Mouse (Mus musculus): ENCODE results near the gene Hecw2. TPM values are rescaled to one million over a fixed set of nuclear protein-coding genes. Genes with fewer than 3 reads are reported as not detected.

Hecw2 gene
- polyA plus RNA-seq, 1 experiment from 2014 or later: 1.7 TPM

GRCm38 (mm10) chr1:53820041-53820632, 374.8 kb downstream of the Hecw2 start:
- no peak for ATAC-seq (ENCODE audit: insufficient number of reproducible peaks, low FRiP score, low TSS enrichment, low read depth)
- Histone ChIP-seq H3K4me1 (ENCODE audit: control insufficient read depth, insufficient read depth, low read length) (0 out of 2 replicates have a peak, but pooled peaks cover 4% of the 10 kb centered on the region), H3K27me3 (ENCODE audit: control insufficient read depth, insufficient read depth, low read length) (no peaks in the 10 kb centered on the region), H3K4me2 (ENCODE audit: low read depth, severe bottlenecking) (no peak overlapping the region), H3K27ac (replicated peaks; ENCODE audit: low read depth, low read length) (no peak overlapping the region), H3K36me3 (ENCODE audit: control insufficient read depth, insufficient read depth, low read length) (no peaks in the 10 kb centered on the region), H3K9me3 (ENCODE audit: control insufficient read depth, low read length) (no peaks in the 10 kb centered on the region), H3K4me3 (ENCODE audit: low read depth, low read length) (no peak overlapping the region), H3K9ac (ENCODE audit: low read length) (no peak overlapping the region)
- WGBS: 89% methylated on average over 5 of the region's 5 CpGs
- DNase-seq (ENCODE audit: low spot score): no peak

- Histone ChIP-seq H3K27me3 (ENCODE audit: control insufficient read depth, insufficient read depth, low read length) (no peaks in the 10 kb centered on the region), H3K27ac (replicated peaks; ENCODE audit: low read depth, low read length) (no peak overlapping the region), H3K4me1 (ENCODE audit: control insufficient read depth, insufficient read depth, low read length) (0 out of 2 replicates have a peak, but pooled peaks cover 1% of the 10 kb centered on the region), H3K36me3 (ENCODE audit: control insufficient read depth, insufficient read depth, low read length) (no peaks in the 10 kb centered on the region), H3K9me3 (ENCODE audit: control insufficient read depth, low read length) (no peaks in the 10 kb centered on the region), H3K9ac (ENCODE audit: low read length) (no peak overlapping the region), H3K4me2 (ENCODE audit: low read depth, severe bottlenecking) (no peak overlapping the region), H3K4me3 (ENCODE audit: low read depth, low read length) (no peak overlapping the region)
- ATAC-seq (ENCODE audit: insufficient number of reproducible peaks, low FRiP score, low TSS enrichment, low read depth) (no peak), DNase-seq (ENCODE audit: low spot score) (no peak)
- 53% methylated on average over 3 of the region's 3 CpGs for WGBS
Measured at GRCm38 (mm10) chr1:53818072-53818862, 376.7 kb downstream of the Hecw2 start.

DNA sequence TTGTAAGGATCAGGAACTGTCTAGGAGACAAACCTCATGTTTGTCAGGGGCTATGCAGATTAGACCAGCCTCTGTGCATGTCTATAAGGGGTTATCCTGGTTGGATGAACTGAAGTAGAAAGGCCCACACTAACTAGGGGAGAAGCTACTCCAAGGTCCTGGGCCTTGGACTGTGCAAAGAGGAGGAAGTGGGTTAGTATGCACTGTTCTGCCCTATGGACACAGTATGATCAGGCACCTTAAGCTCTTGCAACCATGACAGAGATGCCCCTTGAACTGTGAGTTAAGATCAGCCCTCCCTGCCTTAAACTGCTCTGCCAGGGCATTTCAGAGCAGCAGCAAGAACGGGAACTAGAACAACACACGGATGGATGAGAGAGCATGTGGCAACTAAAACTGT, 378.6 kb downstream of the Hecw2 start:
- 79% methylated on average over 2 of the region's 2 CpGs for WGBS
- Histone ChIP-seq H3K4me2 (ENCODE audit: low read depth, severe bottlenecking) (no peak overlapping the region), H3K36me3 (ENCODE audit: control insufficient read depth, insufficient read depth, low read length) (no peaks in the 10 kb centered on the region), H3K9ac (ENCODE audit: low read length) (no peak overlapping the region), H3K27ac (replicated peaks; ENCODE audit: low read depth, low read length) (no peak overlapping the region), H3K9me3 (ENCODE audit: control insufficient read depth, low read length) (no peaks in the 10 kb centered on the region), H3K4me1 (ENCODE audit: control insufficient read depth, insufficient read depth, low read length) (no peaks in the 10 kb centered on the region), H3K27me3 (ENCODE audit: control insufficient read depth, insufficient read depth, low read length) (no peaks in the 10 kb centered on the region), H3K4me3 (ENCODE audit: low read depth, low read length) (no peak overlapping the region)
- no peak for ATAC-seq (ENCODE audit: insufficient number of reproducible peaks, low FRiP score, low TSS enrichment, low read depth)
- DNase-seq (ENCODE audit: low spot score): no peak

DNA sequence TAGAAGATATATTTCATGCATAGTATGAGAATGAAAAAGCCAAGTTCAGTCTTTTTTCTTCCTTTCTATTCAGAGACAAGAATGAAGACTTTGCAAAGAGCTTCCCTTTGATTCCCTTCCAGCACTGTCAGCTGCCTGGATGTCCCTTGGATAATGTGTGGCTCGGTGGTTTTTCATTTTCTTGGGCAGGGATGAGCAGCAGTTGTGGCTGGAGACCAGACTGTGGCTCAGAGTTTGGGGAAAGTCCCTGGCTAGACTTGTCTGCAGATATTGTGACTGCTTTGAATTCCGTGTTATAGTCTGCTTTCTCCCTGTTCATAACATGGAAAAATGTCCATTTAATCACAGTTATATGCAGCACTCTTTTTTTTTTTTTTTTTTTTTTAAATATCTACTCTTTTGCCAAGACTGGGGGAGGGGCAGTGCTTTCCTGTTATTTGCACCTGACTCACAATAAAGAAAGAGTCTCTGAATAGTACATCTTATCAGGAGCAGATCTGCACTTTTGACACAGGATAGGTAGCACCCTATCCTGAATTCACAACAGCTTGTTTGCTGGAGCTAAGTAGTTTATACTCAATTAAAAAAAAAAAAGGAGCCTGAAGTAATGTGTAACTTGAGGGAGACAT, 380.8 kb downstream of the Hecw2 start:
- no peak for ATAC-seq (ENCODE audit: insufficient number of reproducible peaks, low FRiP score, low TSS enrichment, low read depth)
- Histone ChIP-seq H3K27ac (replicated peaks; ENCODE audit: low read depth, low read length) (no peak overlapping the region), H3K36me3 (ENCODE audit: control insufficient read depth, insufficient read depth, low read length) (no peaks in the 10 kb centered on the region), H3K4me3 (ENCODE audit: low read depth, low read length) (no peak overlapping the region), H3K27me3 (ENCODE audit: control insufficient read depth, insufficient read depth, low read length) (no peaks in the 10 kb centered on the region), H3K4me2 (ENCODE audit: low read depth, severe bottlenecking) (no peak overlapping the region), H3K9ac (ENCODE audit: low read length) (no peak overlapping the region), H3K9me3 (ENCODE audit: control insufficient read depth, low read length) (no peaks in the 10 kb centered on the region), H3K4me1 (ENCODE audit: control insufficient read depth, insufficient read depth, low read length) (no peaks in the 10 kb centered on the region)
- DNase-seq (ENCODE audit: low spot score): no peak
- WGBS: 79% methylated on average over 2 of the region's 2 CpGs

DNA sequence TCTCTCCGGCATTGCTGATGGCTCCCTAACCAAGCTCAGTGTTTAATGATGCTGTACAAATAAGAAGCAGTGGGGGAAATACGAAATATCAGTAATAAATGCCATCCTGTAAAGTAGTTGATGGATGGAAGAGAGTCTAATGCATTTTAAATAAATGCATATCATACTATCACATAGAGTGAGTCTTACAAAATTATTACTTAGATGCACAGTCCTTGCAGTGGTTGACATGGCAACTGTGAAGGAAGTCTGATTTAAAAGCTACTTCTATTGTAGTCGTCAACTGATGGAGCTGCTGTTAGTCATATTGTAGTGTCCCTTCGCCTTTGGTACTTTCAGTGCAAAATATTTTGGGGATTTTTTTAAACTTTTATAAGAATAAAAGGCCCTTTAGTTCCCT, 383.0 kb downstream of the Hecw2 start:
- H3K27ac ChIP-seq (replicated peaks; ENCODE audit: low read depth, low read length): no peak overlapping the region
- 88% methylated on average over 4 of the region's 4 CpGs for WGBS
- H3K36me3 ChIP-seq (ENCODE audit: control insufficient read depth, insufficient read depth, low read length): no peaks in the 10 kb centered on the region
- ATAC-seq (ENCODE audit: insufficient number of reproducible peaks, low FRiP score, low TSS enrichment, low read depth): no peak
- no peak overlapping the region for H3K4me2 ChIP-seq (ENCODE audit: low read depth, severe bottlenecking)
- H3K27me3 ChIP-seq (ENCODE audit: control insufficient read depth, insufficient read depth, low read length): no peaks in the 10 kb centered on the region
- no peak overlapping the region for H3K9ac ChIP-seq (ENCODE audit: low read length)
- no peaks in the 10 kb centered on the region for H3K4me1 ChIP-seq (ENCODE audit: control insufficient read depth, insufficient read depth, low read length)
- no peak for DNase-seq (ENCODE audit: low spot score)
- H3K4me3 ChIP-seq (ENCODE audit: low read depth, low read length): no peak overlapping the region
- H3K9me3 ChIP-seq (ENCODE audit: control insufficient read depth, low read length): no peaks in the 10 kb centered on the region

DNA sequence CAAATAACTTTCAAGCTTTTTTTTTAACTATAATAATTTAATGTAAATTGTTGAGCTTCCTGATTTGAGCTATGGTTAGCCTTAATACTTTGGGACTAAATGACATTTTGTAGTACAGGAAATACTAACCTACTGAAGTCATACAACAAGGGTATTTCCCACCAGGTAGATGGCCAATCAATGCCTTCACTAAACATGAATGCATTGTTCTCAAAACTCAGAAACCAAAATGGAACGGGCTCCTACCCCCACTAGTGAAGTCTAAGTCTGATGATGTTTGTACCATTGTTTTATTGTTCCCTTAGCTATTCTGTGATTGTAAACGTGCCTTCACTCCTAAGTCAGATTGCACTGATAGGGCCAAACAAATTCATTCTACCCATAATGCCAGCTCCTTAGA, 386.7 kb downstream of the Hecw2 start:
- DNase-seq (ENCODE audit: low spot score): no peak
- whole genome bisulfite sequencing: 80% methylated on average over 2 of the region's 2 CpGs
- Histone ChIP-seq H3K4me1 (ENCODE audit: control insufficient read depth, insufficient read depth, low read length) (no peaks in the 10 kb centered on the region), H3K36me3 (ENCODE audit: control insufficient read depth, insufficient read depth, low read length) (no peaks in the 10 kb centered on the region), H3K27ac (replicated peaks; ENCODE audit: low read depth, low read length) (no peak overlapping the region), H3K9me3 (ENCODE audit: control insufficient read depth, low read length) (no peaks in the 10 kb centered on the region), H3K4me3 (ENCODE audit: low read depth, low read length) (no peak overlapping the region), H3K9ac (ENCODE audit: low read length) (no peak overlapping the region), H3K4me2 (ENCODE audit: low read depth, severe bottlenecking) (no peak overlapping the region), H3K27me3 (ENCODE audit: control insufficient read depth, insufficient read depth, low read length) (no peaks in the 10 kb centered on the region)
- ATAC-seq (ENCODE audit: insufficient number of reproducible peaks, low FRiP score, low TSS enrichment, low read depth): no peak

- no peak overlapping the region for H3K27ac ChIP-seq (replicated peaks; ENCODE audit: low read depth, low read length)
- ATAC-seq (ENCODE audit: insufficient number of reproducible peaks, low FRiP score, low TSS enrichment, low read depth): no peak
- no peak overlapping the region for H3K4me3 ChIP-seq (ENCODE audit: low read depth, low read length)
- DNase-seq (ENCODE audit: low spot score): no peak
- no peaks in the 10 kb centered on the region for H3K36me3 ChIP-seq (ENCODE audit: control insufficient read depth, insufficient read depth, low read length)
- H3K9me3 ChIP-seq (ENCODE audit: control insufficient read depth, low read length): no peaks in the 10 kb centered on the region
- H3K9ac ChIP-seq (ENCODE audit: low read length): no peak overlapping the region
- no peaks in the 10 kb centered on the region for H3K27me3 ChIP-seq (ENCODE audit: control insufficient read depth, insufficient read depth, low read length)
- WGBS: 72% methylated on average over 3 of the region's 3 CpGs
- H3K4me2 ChIP-seq (ENCODE audit: low read depth, severe bottlenecking): no peak overlapping the region
- H3K4me1 ChIP-seq (ENCODE audit: control insufficient read depth, insufficient read depth, low read length): no peaks in the 10 kb centered on the region
Measured at GRCm38 (mm10) chr1:53797811-53798210, 397.2 kb downstream of the Hecw2 start.

DNA sequence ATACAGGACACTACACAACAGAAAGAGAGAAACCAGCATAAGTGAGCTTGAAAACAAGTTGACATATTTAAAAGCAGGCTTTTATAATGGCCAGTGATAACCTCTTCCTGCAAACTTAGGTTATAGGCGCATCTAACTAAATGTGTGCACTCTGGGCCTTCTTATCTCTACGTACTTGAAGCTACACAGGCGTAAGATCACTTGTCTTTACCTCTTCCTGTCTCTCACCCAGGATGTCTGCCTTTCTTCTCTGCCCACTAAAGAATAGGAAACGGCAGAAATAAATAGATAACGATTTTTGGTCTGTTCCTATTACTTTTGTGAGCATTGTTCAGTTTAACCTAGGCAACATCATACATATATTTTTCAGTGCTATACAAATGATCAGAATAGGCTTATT, 397.9 kb downstream of the Hecw2 start:
- Histone ChIP-seq H3K36me3 (ENCODE audit: control insufficient read depth, insufficient read depth, low read length) (no peaks in the 10 kb centered on the region), H3K9me3 (ENCODE audit: control insufficient read depth, low read length) (no peaks in the 10 kb centered on the region), H3K9ac (ENCODE audit: low read length) (no peak overlapping the region), H3K27ac (replicated peaks; ENCODE audit: low read depth, low read length) (no peak overlapping the region), H3K4me3 (ENCODE audit: low read depth, low read length) (no peak overlapping the region), H3K27me3 (ENCODE audit: control insufficient read depth, insufficient read depth, low read length) (no peaks in the 10 kb centered on the region), H3K4me2 (ENCODE audit: low read depth, severe bottlenecking) (no peak overlapping the region), H3K4me1 (ENCODE audit: control insufficient read depth, insufficient read depth, low read length) (no peaks in the 10 kb centered on the region)
- WGBS: 82% methylated on average over 5 of the region's 5 CpGs
- ATAC-seq (ENCODE audit: insufficient number of reproducible peaks, low FRiP score, low TSS enrichment, low read depth): no peak
- no peak for DNase-seq (ENCODE audit: low spot score)
